Mouse (Mus musculus) spleen, postnatal 14 days (tissue): ENCODE results near the gene Gpr173.
"Not testable (repeated sequence)": the region's sequence is repeated elsewhere in the genome, so short reads cannot be mapped to it uniquely, and the experiment has no call there.

Source experiments
- DNase-seq, 2 experiments: peaks; one replicate each; pipeline ENCODE4 v3.0.0; 2021 to 2022; ENCODE audit warnings: low spot score in 2 of 2

Gpr173 gene

GRCm38 (mm10) chrX:152368397-152369273 lies at the start of gene Gpr173:
Gpr173 (minus strand) TSS chrX:152368704.
- DNase-seq, result no peak

GRCm38 (mm10) chrX:152403251-152403650 lies 34.7 kb upstream of the Gpr173 start:
- DNase-seq, result no peak

GRCm38 (mm10) chrX:152400096-152400495 lies 31.6 kb upstream of the Gpr173 start:
- DNase-seq, result no peak

- no peak for DNase-seq
Measured at GRCm38 (mm10) chrX:152368054-152368396, 479 bp downstream of the Gpr173 start.

- DNase-seq, result no peak
Measured at GRCm38 (mm10) chrX:152366418-152366817, 2.1 kb downstream of the Gpr173 start.

GRCm38 (mm10) chrX:152352553-152353153 lies 15.9 kb downstream of the Gpr173 start:
- no peak for DNase-seq

GRCm38 (mm10) chrX:152347041-152347440 lies 21.5 kb downstream of the Gpr173 start:
- no peak for DNase-seq

GRCm38 (mm10) chrX:152346587-152346986 lies 21.9 kb downstream of the Gpr173 start:
- no peak for DNase-seq

- DNase-seq, result no peak
Measured at GRCm38 (mm10) chrX:152342903-152343302, 25.6 kb downstream of the Gpr173 start.

GRCm38 (mm10) chrX:152342358-152342901 lies 26.1 kb downstream of the Gpr173 start, which contains the start of gene Tspyl2:
Tspyl2 (minus strand) TSS chrX:152342425.
- DNase-seq, result peak; percentile 72 to 81

GRCm38 (mm10) chrX:152341496-152341895 lies 27.0 kb downstream of the Gpr173 start:
- DNase-seq, result no peak

- peak; percentile 46 to 52 for DNase-seq
Measured at GRCm38 (mm10) chrX:152336546-152337332, 31.8 kb downstream of the Gpr173 start.

- DNase-seq, result not testable (repeated sequence)
Measured at GRCm38 (mm10) chrX:152336123-152336522, 32.4 kb downstream of the Gpr173 start.

- not testable (repeated sequence) for DNase-seq
Measured at GRCm38 (mm10) chrX:152329400-152329799, 39.1 kb downstream of the Gpr173 start.

- DNase-seq, result no peak
Measured at GRCm38 (mm10) chrX:152327689-152328052, 40.8 kb downstream of the Gpr173 start.

- peak; percentile 44 to 50 for DNase-seq
Measured at GRCm38 (mm10) chrX:152326996-152327688, 41.4 kb downstream of the Gpr173 start, which contains the start of gene Kantr. Kantr (minus strand) TSS chrX:152327495.

- DNase-seq, result peak in 1 of 2 experiments; percentile 22
Measured at GRCm38 (mm10) chrX:152323584-152323983, 44.9 kb downstream of the Gpr173 start.

GRCm38 (mm10) chrX:152322776-152323175 lies 45.7 kb downstream of the Gpr173 start:
- DNase-seq, result no peak

- DNase-seq, result no peak
Measured at GRCm38 (mm10) chrX:152320535-152320934, 48.0 kb downstream of the Gpr173 start.

GRCm38 (mm10) chrX:152307942-152308341 lies 60.6 kb downstream of the Gpr173 start:
- peak; percentile 13 to 53 for DNase-seq

- DNase-seq, result peak; percentile 7 to 28
Measured at GRCm38 (mm10) chrX:152307371-152307770, 61.1 kb downstream of the Gpr173 start.
